Comparison of ENCODE assay signal across 17 mouse cellular contexts in the genomic region with DNA sequence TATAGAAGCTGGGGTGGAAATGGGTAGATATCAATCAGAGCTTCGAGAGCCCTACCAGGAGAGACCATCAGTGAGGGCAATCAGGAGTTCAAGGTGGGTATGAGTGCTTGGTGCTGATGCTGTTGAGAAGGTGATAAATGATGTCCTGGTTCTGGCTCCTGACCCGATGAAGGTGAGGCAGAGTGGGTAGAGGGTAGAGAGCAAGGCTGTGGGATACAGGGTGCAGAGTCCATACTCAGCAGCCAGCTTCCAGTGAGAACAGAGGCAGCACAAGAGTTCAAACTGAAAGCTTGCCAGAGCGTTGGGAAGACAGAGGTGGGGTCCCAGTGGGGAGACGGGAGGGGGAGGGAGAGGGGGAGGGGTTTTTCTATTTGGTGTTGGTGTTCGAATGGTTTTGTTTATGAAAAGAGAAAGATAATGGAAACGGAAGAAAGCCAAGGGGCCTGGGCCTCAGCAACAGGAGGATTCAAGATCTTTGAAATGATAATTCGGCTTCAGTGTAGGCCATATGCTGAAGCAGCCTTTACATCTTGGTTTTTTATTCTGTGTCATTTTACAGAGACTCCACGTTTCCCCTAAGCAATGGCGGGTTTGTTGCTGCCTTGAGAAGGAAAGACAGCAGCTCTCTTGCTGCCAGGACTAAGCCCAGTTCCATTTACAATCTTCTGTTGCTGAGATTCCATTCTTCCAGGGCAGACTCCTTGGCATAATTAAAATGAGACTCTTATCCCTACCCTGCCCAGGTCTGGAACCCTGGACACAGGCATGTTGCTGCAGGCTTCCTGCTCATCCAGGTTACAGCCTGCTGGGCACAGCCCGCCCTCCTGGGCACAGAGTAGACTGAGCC. TPM values are rescaled to one million over a fixed set of nuclear protein-coding genes. Genes with fewer than 3 reads are reported as not detected.
DNase-seq lines count a peak whose midpoint lies in the region; ATAC-seq and TF ChIP-seq lines count a peak whose summit lies in the region.
"Had no signal": no experiment of that assay in that cellular context is flagged by ENCODE, and none has a peak within 500 bp of the region (broad histone marks: within the 10 kb centered on the region; RNA-seq: fewer than 3 reads in every experiment).

No protein-coding gene starts in this region.

- DNase-seq in heart, adult 9 months (ENCODE audit: low spot score in 2 of 2) = no peak
- peak; percentile 37 for DNase-seq in thymus, postnatal 14 days
- DNase-seq in thymus, postnatal 10 days (ENCODE audit: low spot score in 2 of 2) = no peak
- DNase-seq in adrenal gland, adult 8-10 months = no peak
- DNase-seq in gastrocnemius, adult 2 months = no peak
- DNase-seq: cerebellum, postnatal 14 days; heart, postnatal 4 days; right cerebral cortex, postnatal 25 days had no signal

- TF ChIP-seq CTCF in gastrocnemius, adult 2 months (IDR thresholded peaks at IDR 0.05) = no peak

- H3K9ac ChIP-seq in heart, embryonic 16.5 days (ENCODE audit: low read length) = no peak overlapping the region
- peak overlapping the region; percentile 9; the same call in 1 of the 2 replicates for H3K9ac ChIP-seq in liver, embryonic 15.5 days
- H3K9ac ChIP-seq: limb, embryonic 13.5 days had no signal

- H3K36me3 ChIP-seq in heart, embryonic 16.5 days (ENCODE audit: control insufficient read depth, insufficient read depth) = no peaks in the 10 kb centered on the region
- no peaks in the 10 kb centered on the region for H3K36me3 ChIP-seq in liver, embryonic 15.5 days (replicated peaks)
- H3K36me3 ChIP-seq: embryonic facial prominence, embryonic 10.5 days; heart, embryonic 10.5 days; limb, embryonic 13.5 days had no signal

- 42% methylated on average over 10 of the region's 10 CpGs for WGBS in heart, embryonic 16.5 days
- WGBS in liver, embryonic 15.5 days (ENCODE audit: insufficient replicate concordance) = 16% methylated on average over 10 of the region's 10 CpGs

- peak overlapping the region; percentile 49 for H3K27ac ChIP-seq in heart, embryonic 16.5 days (ENCODE audit: low read length)
- H3K27ac ChIP-seq in liver, embryonic 15.5 days (replicated peaks) = peak overlapping the region; percentile 45; the same call in 1 of the 2 replicates
- no peak overlapping the region for H3K27ac ChIP-seq in gastrocnemius, adult 2 months
- H3K27ac ChIP-seq: embryonic facial prominence, embryonic 10.5 days; heart, embryonic 10.5 days; limb, embryonic 13.5 days; macrophage had no signal

- intact Hi-C loops in gastrocnemius, adult 2 months (cut with DNase I) = no loop called here

- H3K4me2 ChIP-seq in heart, embryonic 16.5 days (ENCODE audit: low read depth, low read length) = 0 out of 2 replicates have a peak overlapping the region, but pooled peaks have one; percentile 14
- 0 out of 2 replicates have a peak overlapping the region, but pooled peaks have one; percentile 26 for H3K4me2 ChIP-seq in liver, embryonic 15.5 days
- H3K4me2 ChIP-seq: limb, embryonic 13.5 days had no signal

- H3K9me3 ChIP-seq in heart, embryonic 16.5 days (replicated peaks; ENCODE audit: control insufficient read depth, low read length) = no peaks in the 10 kb centered on the region
- no peaks in the 10 kb centered on the region for H3K9me3 ChIP-seq in liver, embryonic 15.5 days (replicated peaks)
- H3K9me3 ChIP-seq: embryonic facial prominence, embryonic 10.5 days; heart, embryonic 10.5 days; limb, embryonic 13.5 days had no signal

- ATAC-seq in heart, embryonic 16.5 days (replicated peaks; ENCODE audit: extremely low read depth, insufficient read depth, low FRiP score) = no peak
- ATAC-seq in liver, embryonic 15.5 days (ENCODE audit: insufficient read depth) = no peak
- no peak for ATAC-seq in megakaryocyte-erythroid progenitor cell, adult 5-6 weeks (replicated peaks; ENCODE audit: low FRiP score, low TSS enrichment, poor library complexity, severe bottlenecking)
- ATAC-seq: inflammation-experienced regulatory T-cells, adult 6 months had no signal

- no peaks in the 10 kb centered on the region for H3K4me1 ChIP-seq in heart, embryonic 16.5 days (ENCODE audit: control insufficient read depth, insufficient read depth, low read length)
- H3K4me1 ChIP-seq in liver, embryonic 15.5 days (replicated peaks) = peaks cover 70% of the 10 kb centered on the region

- H3K4me3 ChIP-seq in heart, embryonic 16.5 days (ENCODE audit: low read length) = no peak overlapping the region
- H3K4me3 ChIP-seq in liver, embryonic 15.5 days (replicated peaks) = no peak overlapping the region
- H3K4me3 ChIP-seq in gastrocnemius, adult 2 months = no peak overlapping the region
- H3K4me3 ChIP-seq: embryonic facial prominence, embryonic 10.5 days; heart, embryonic 10.5 days; limb, embryonic 13.5 days had no signal

- H3K27me3 ChIP-seq in heart, embryonic 16.5 days (ENCODE audit: control insufficient read depth, insufficient read depth, low read length) = no peaks in the 10 kb centered on the region
- H3K27me3 ChIP-seq in liver, embryonic 15.5 days = no peaks in the 10 kb centered on the region

RNA-seq across cellular contexts. Expression of a gene that starts 32.5 kb away (rescaled TPM):
- 6.3 and 15.9 TPM in 2 replicates for polyA plus RNA-seq in heart, embryonic 16.5 days (2015; fragmentation: Nextera tagmentation; extraction: Ambion mirVana)
- polyA plus RNA-seq in liver, embryonic 15.5 days (2015; fragmentation: Nextera tagmentation; extraction: Ambion mirVana) = 9.1 and 9.7 TPM in 2 replicates
- not detected for total RNA-seq in adrenal gland, adult 8-10 months (2022)
- total RNA-seq in megakaryocyte-erythroid progenitor cell, adult 5-6 weeks (2014; fragmentation: Nextera tagmentation) = 558 and 586 TPM in 2 replicates
- total RNA-seq in megakaryocyte-erythroid progenitor cell, adult 5-6 weeks (2017) = 527 and 574 TPM in 2 replicates
- total RNA-seq in gastrocnemius, adult 2 months (2021) = not detected
- total RNA-seq: adrenal gland, adult 18-20 months had no signal

Comparison
In these comparisons a context has a peak if more than half of its experiments do, and no peak if none do; other contexts are left out.
1. RNA of a gene that starts 32.5 kb away (total RNA-seq): 527 to 586 TPM in megakaryocyte-erythroid progenitor cell, adult 5-6 weeks; not detected in adrenal gland, adult 8-10 months and not detected in gastrocnemius, adult 2 months; every median in the first group is over 100 times any median in the second.